Mouse (Mus musculus) spleen, adult 2 months (tissue): ENCODE data around the gene Tcte3.

Experiments
- CTCF ChIP-seq: fragments of 200-500 bp; IDR thresholded peaks from 2 replicates; pipeline ENCODE4 v1.5.1; 2011; ENCODE audit warnings: mild to moderate bottlenecking, inconsistent platforms; ENCODE audit not compliant: insufficient read depth, insufficient read length, insufficient replicate concordance; ENCODE audit errors: extremely low read depth
- POLR2A ChIP-seq: fragments of 200-500 bp; IDR thresholded peaks from 2 replicates; pipeline ENCODE4 v1.6.1; 2011; ENCODE audit warnings: low read depth, low read length, inconsistent platforms

GRCm38 (mm10) chr17:15066066-15066465 is 24.8 kb upstream of the Tcte3 start:
- TF ChIP-seq CTCF (no peak), POLR2A (no peak)
